26 mouse cellular contexts compared by ENCODE assay signal in the genomic region with DNA sequence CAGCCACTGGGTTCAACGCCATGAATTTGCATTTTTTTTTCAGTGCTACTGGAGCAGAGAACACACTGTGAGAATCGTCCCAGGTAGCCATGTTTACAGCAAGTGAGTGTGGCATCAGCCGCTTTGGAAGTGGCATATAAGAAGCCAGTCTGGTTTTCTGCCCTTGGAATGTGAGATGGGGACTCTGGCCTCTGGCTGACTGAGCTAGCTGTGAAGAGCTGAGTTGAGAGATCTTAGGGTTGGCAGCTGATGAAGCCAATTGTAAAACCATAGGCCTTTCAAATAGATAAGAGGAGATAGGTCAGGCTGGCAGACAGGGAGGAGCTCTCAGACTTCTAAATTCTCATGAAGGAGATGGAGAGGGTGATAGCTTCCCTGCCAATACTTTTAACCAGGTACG. TPM values are rescaled to one million over a fixed set of nuclear protein-coding genes. Genes with fewer than 3 reads are reported as not detected.
DNase-seq lines count a peak whose midpoint lies in the region; TF ChIP-seq lines count a peak whose summit lies in the region.
"Had no signal": no experiment of that assay in that cellular context is flagged by ENCODE, and none has a peak within 500 bp of the region (broad histone marks: within the 10 kb centered on the region; RNA-seq: fewer than 3 reads in every experiment).

No protein-coding gene starts in this region.

- H3K27me3 ChIP-seq in MEL (ENCODE audit: control insufficient read depth in 1 of 2, insufficient read depth in 2 of 2, low read length in 2 of 2), result no peaks in the 10 kb centered on the region
- H3K27me3 ChIP-seq: CH12.LX; embryonic facial prominence, embryonic 12.5 days; embryonic facial prominence, embryonic 15.5 days; heart, embryonic 13.5 days had no signal

- H3K4me1 ChIP-seq in MEL (ENCODE audit: control insufficient read depth in 1 of 2, insufficient read depth in 2 of 2, low read length in 2 of 2), result peaks cover 0 to 3% of the 10 kb centered on the region in 2 experiments; a peak in 2 of 4 replicates
- H3K4me1 ChIP-seq: embryonic facial prominence, embryonic 12.5 days; heart, embryonic 13.5 days had no signal

- H3K9ac ChIP-seq in MEL (ENCODE audit: control insufficient read depth, low read depth, low read length, poor library complexity, severe bottlenecking), result no peak overlapping the region
- H3K9ac ChIP-seq: embryonic facial prominence, embryonic 12.5 days; embryonic facial prominence, embryonic 15.5 days; forebrain, postnatal 0 days; heart, embryonic 13.5 days; hindbrain, embryonic 14.5 days had no signal

- no peak overlapping the region for H3K27ac ChIP-seq in MEL (ENCODE audit: control insufficient read depth, low read depth, low read length)
- H3K27ac ChIP-seq: embryonic facial prominence, embryonic 12.5 days; embryonic facial prominence, embryonic 15.5 days; gastrocnemius, adult 2 months; heart, embryonic 13.5 days; hindbrain, embryonic 14.5 days; hindbrain, postnatal 0 days had no signal

- no peaks in the 10 kb centered on the region for H3K9me3 ChIP-seq in MEL (replicated peaks; ENCODE audit: insufficient read depth, low read length)
- H3K9me3 ChIP-seq: embryonic facial prominence, embryonic 12.5 days; embryonic facial prominence, embryonic 15.5 days; G1E had no signal

- TF ChIP-seq EP300 in MEL (IDR thresholded peaks at IDR 0.05; ENCODE audit: low read depth in 1 of 2, low read length in 2 of 2), result 0 out of 4 replicates have a peak, but pooled peaks of 1 of the 2 experiments have one; percentile 8

- TF ChIP-seq POLR2A in MEL (IDR thresholded peaks at IDR 0.05; ENCODE audit: control insufficient read depth in 1 of 2, insufficient read depth in 1 of 2, low read depth in 1 of 2, low read length in 2 of 2, poor library complexity in 1 of 2), result no peak

- H3K4me3 ChIP-seq in MEL (ENCODE audit: control insufficient read depth in 1 of 2, insufficient read depth in 1 of 2, low read depth in 2 of 2, low read length in 2 of 2), result no peak overlapping the region
- H3K4me3 ChIP-seq: embryonic facial prominence, embryonic 12.5 days; embryonic facial prominence, embryonic 15.5 days; gastrocnemius, adult 2 months; heart, embryonic 13.5 days had no signal

- peak; percentile 21 for DNase-seq in kidney, adult 11 months
- DNase-seq in kidney, postnatal 10 days, result no peak
- peak; percentile 35 for DNase-seq in kidney, adult 9 months
- no peak for DNase-seq in kidney, postnatal 4 days
- DNase-seq in MEL (ENCODE audit: low read depth, low spot score), result no peak
- DNase-seq in right cerebral cortex, postnatal 4 days, result no peak
- DNase-seq: adrenal gland, adult 2 months; adrenal gland, postnatal 14 days; B cell, adult 2 months; cerebellum, adult 11 months; cerebellum, adult 2 months; cerebellum, adult 9-11 months; cerebellum, postnatal 25 days; forebrain, postnatal 0 days; gastrocnemius, adult 2 months; gastrocnemius, postnatal 14 days; heart, adult 18-20 months; heart, postnatal 14 days; heart, postnatal 4 days had no signal

- no peak for TF ChIP-seq RAD21 in MEL (IDR thresholded peaks at IDR 0.05; ENCODE audit: low read depth, low read length)

- no peak for TF ChIP-seq CTCF in MEL (IDR thresholded peaks at IDR 0.05 in 2 of 3, conservative IDR thresholded peaks at IDR 0.05 in 1 of 3; ENCODE audit: control insufficient read depth in 1 of 3, insufficient read depth in 1 of 3, low read depth in 2 of 3, low read length in 3 of 3, poor library complexity in 1 of 3, severe bottlenecking in 1 of 3)

- H3K36me3 ChIP-seq in MEL (ENCODE audit: control insufficient read depth in 1 of 2, insufficient read depth in 2 of 2, low read length in 2 of 2), result peaks cover 0 to 2% of the 10 kb centered on the region in 2 experiments; a peak in 2 of 4 replicates
- H3K36me3 ChIP-seq: embryonic facial prominence, embryonic 12.5 days; embryonic facial prominence, embryonic 15.5 days; G1E; heart, embryonic 13.5 days had no signal

- no peaks in the 10 kb centered on the region for H3K79me2 ChIP-seq in MEL (ENCODE audit: control insufficient read depth, insufficient read depth, low read length, poor library complexity)

TF ChIP-seq in MEL, 35 proteins besides CTCF, POLR2A, EP300 and RAD21:
- TF ChIP-seq MAZ (IDR thresholded peaks at IDR 0.05; ENCODE audit: low read depth, low read length), result no peak
- 0 out of 2 replicates have a peak, but pooled peaks have one; percentile 9 for TF ChIP-seq GATA1 (IDR thresholded peaks at IDR 0.05; ENCODE audit: low read depth, low read length)
TF ChIP-seq in MEL: peak in this region for 1.

RNA-seq across cellular contexts. Expression of gene Smurf2, which starts 6.2 kb away (rescaled TPM):
- total RNA-seq in MEL (2012; rRNA removed), result 17.5 and 18.2 TPM in 2 replicates
- 10 to 100 TPM; 15.5 to 67.0 TPM for polyA plus RNA-seq in MEL (2012; ENCODE audit: insufficient read depth in 1 of 2, insufficient read length in 2 of 2, low read depth in 1 of 2, low replicate concordance in 2 of 2, missing spikeins in 1 of 2)

Comparison
In these comparisons a context has a peak if more than half of its experiments do, and no peak if none do; other contexts are left out.
1. DNase-seq: peak in kidney, adult 11 months (single experiment) and kidney, adult 9 months (single experiment); none in kidney, postnatal 10 days (single experiment), kidney, postnatal 4 days (0 of 2), MEL (single experiment) and right cerebral cortex, postnatal 4 days (single experiment).